12 mouse cellular contexts compared by ENCODE assay signal in the genomic region with DNA sequence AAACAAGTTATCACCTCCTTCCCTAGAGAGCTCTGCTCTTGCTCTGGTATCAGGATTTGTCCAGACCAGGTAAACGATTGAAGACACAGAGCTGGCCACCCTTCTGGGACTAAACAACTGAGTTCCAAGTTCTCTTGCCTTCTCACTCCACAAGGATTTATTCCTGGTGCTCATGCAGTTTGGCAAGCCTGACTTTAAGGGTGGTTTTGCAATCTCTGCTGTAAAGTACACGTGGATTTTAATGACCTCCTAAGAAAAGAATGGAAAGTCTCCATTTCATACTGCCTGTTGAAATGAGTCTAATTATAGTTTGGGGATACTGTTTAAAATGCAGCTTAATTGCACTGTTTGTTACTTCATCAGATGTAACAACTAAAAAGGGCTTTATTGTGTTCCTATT. TPM values are rescaled to one million over a fixed set of nuclear protein-coding genes. Genes with fewer than 3 reads are reported as not detected.
DNase-seq lines count a peak whose midpoint lies in the region; ATAC-seq and TF ChIP-seq lines count a peak whose summit lies in the region.
"Had no signal": no experiment of that assay in that cellular context is flagged by ENCODE, and none has a peak within 500 bp of the region (broad histone marks: within the 10 kb centered on the region; RNA-seq: fewer than 3 reads in every experiment).

No protein-coding gene starts in this region.

- peak overlapping the region; percentile 78; the same call in 1 of the 2 replicates for H3K4me2 ChIP-seq in forebrain, postnatal 0 days (ENCODE audit: low read depth)
- H3K4me2 ChIP-seq in liver, embryonic 15.5 days = peak overlapping the region; percentile 94

- DNase-seq in heart, embryonic 10.5 days (ENCODE audit: low spot score) = no peak
- no peak for DNase-seq in heart, postnatal 4 days
- DNase-seq in 3T3-L1 (ENCODE audit: low read depth, low spot score) = peak; percentile 42
- no peak for DNase-seq in forebrain, postnatal 0 days
- no peak for DNase-seq in cerebellum, postnatal 36 days
- no peak for DNase-seq in right cerebral cortex, postnatal 14 days
- DNase-seq in retina, embryonic 14.5 days (ENCODE audit: low spot score) = no peak
- DNase-seq: cerebellum, postnatal 14 days; heart, adult 11 months; thymus, postnatal 25 days had no signal

- H3K9ac ChIP-seq in forebrain, postnatal 0 days = no peak overlapping the region
- H3K9ac ChIP-seq in liver, embryonic 15.5 days = no peak overlapping the region

- WGBS in heart, embryonic 10.5 days = 27% methylated on average over 2 of the region's 2 CpGs
- WGBS in forebrain, postnatal 0 days = 23% methylated on average over 2 of the region's 2 CpGs
- 22% methylated on average over 2 of the region's 2 CpGs for WGBS in liver, embryonic 15.5 days (ENCODE audit: insufficient replicate concordance)

- no peak overlapping the region for H3K27ac ChIP-seq in heart, embryonic 10.5 days
- H3K27ac ChIP-seq in forebrain, postnatal 0 days (ENCODE audit: low read depth, low read length) = no peak overlapping the region
- no peak overlapping the region for H3K27ac ChIP-seq in liver, embryonic 15.5 days (replicated peaks)

- H3K27me3 ChIP-seq in heart, embryonic 10.5 days (ENCODE audit: insufficient read depth, poor library complexity, severe bottlenecking) = peaks cover 21% of the 10 kb centered on the region
- H3K27me3 ChIP-seq in forebrain, postnatal 0 days (ENCODE audit: insufficient read depth, low read length) = no peaks in the 10 kb centered on the region; the same call in 1 of the 2 replicates
- H3K27me3 ChIP-seq in liver, embryonic 15.5 days = peaks cover 34% of the 10 kb centered on the region

- no peaks in the 10 kb centered on the region for H3K9me3 ChIP-seq in heart, embryonic 10.5 days
- H3K9me3 ChIP-seq in forebrain, postnatal 0 days (ENCODE audit: low read length) = no peaks in the 10 kb centered on the region
- H3K9me3 ChIP-seq in liver, embryonic 15.5 days (replicated peaks) = no peaks in the 10 kb centered on the region
- H3K9me3 ChIP-seq: limb, embryonic 15.5 days had no signal

- ATAC-seq in forebrain, postnatal 0 days = no peak
- no peak for ATAC-seq in liver, embryonic 15.5 days (ENCODE audit: insufficient read depth)

- TF ChIP-seq CTCF in forebrain, postnatal 0 days (IDR thresholded peaks at IDR 0.05; ENCODE audit: low read depth) = no peak

- peak overlapping the region; percentile 83 for H3K4me3 ChIP-seq in heart, embryonic 10.5 days
- H3K4me3 ChIP-seq in forebrain, postnatal 0 days (ENCODE audit: low read depth, low read length) = no peak overlapping the region
- H3K4me3 ChIP-seq in liver, embryonic 15.5 days (replicated peaks) = peak overlapping the region; percentile 87; the same call in 1 of the 2 replicates

- peaks cover 22% of the 10 kb centered on the region for H3K36me3 ChIP-seq in heart, embryonic 10.5 days
- peaks cover 19% of the 10 kb centered on the region for H3K36me3 ChIP-seq in forebrain, postnatal 0 days (ENCODE audit: insufficient read depth)
- H3K36me3 ChIP-seq in liver, embryonic 15.5 days (replicated peaks) = peaks cover 22% of the 10 kb centered on the region

- peaks cover 24% of the 10 kb centered on the region for H3K4me1 ChIP-seq in heart, embryonic 10.5 days
- peaks cover 14% of the 10 kb centered on the region; the same call in 1 of the 2 replicates for H3K4me1 ChIP-seq in forebrain, postnatal 0 days (ENCODE audit: insufficient read depth)
- peaks cover 28% of the 10 kb centered on the region for H3K4me1 ChIP-seq in liver, embryonic 15.5 days (replicated peaks)

RNA-seq across cellular contexts. Expression of a gene that starts 1.1 kb away (rescaled TPM):
- polyA plus RNA-seq in heart, embryonic 10.5 days (2016; fragmentation: Nextera tagmentation; extraction: Ambion mirVana) = 366 and 405 TPM in 2 replicates
- total RNA-seq in heart, postnatal 4 days (2021) = 100 to 1,000 TPM; 141 to 154 TPM
- 186 and 192 TPM in 2 replicates for total RNA-seq in forebrain, postnatal 0 days (2014; rRNA removed)
- 266 and 286 TPM in 2 replicates for polyA plus RNA-seq in forebrain, postnatal 0 days (2015; fragmentation: Nextera tagmentation; extraction: Ambion mirVana)
- polyA plus RNA-seq in liver, embryonic 15.5 days (2015; fragmentation: Nextera tagmentation; extraction: Ambion mirVana) = 165 and 170 TPM in 2 replicates

RNA-seq across cellular contexts. Expression of a gene that starts 6.6 kb away (rescaled TPM):
- polyA plus RNA-seq in heart, embryonic 10.5 days (2016; fragmentation: Nextera tagmentation; extraction: Ambion mirVana) = 0.24 and 0.48 TPM in 2 replicates
- total RNA-seq in heart, postnatal 4 days (2021) = under 1 TPM; 0.16 to 0.21 TPM
- 0.85 and 1.6 TPM in 2 replicates for total RNA-seq in forebrain, postnatal 0 days (2014; rRNA removed)
- polyA plus RNA-seq in forebrain, postnatal 0 days (2015; fragmentation: Nextera tagmentation; extraction: Ambion mirVana) = 0.28 and 0.34 TPM in 2 replicates
- 0.21 and 0.35 TPM in 2 replicates for polyA plus RNA-seq in liver, embryonic 15.5 days (2015; fragmentation: Nextera tagmentation; extraction: Ambion mirVana)

RNA-seq across cellular contexts. Expression of a gene that starts 33.3 kb away (rescaled TPM):
- polyA plus RNA-seq in heart, embryonic 10.5 days (2016; fragmentation: Nextera tagmentation; extraction: Ambion mirVana) = 57.3 and 97.3 TPM in 2 replicates
- 10 to 100 TPM; 52.1 to 53.2 TPM for total RNA-seq in heart, postnatal 4 days (2021)
- 97.3 and 135 TPM in 2 replicates for total RNA-seq in forebrain, postnatal 0 days (2014; rRNA removed)
- polyA plus RNA-seq in forebrain, postnatal 0 days (2015; fragmentation: Nextera tagmentation; extraction: Ambion mirVana) = 79.8 and 109 TPM in 2 replicates
- polyA plus RNA-seq in liver, embryonic 15.5 days (2015; fragmentation: Nextera tagmentation; extraction: Ambion mirVana) = 21.4 and 26.4 TPM in 2 replicates

RNA-seq across cellular contexts. Expression of a gene that starts 54.4 kb away (rescaled TPM):
- polyA plus RNA-seq in heart, embryonic 10.5 days (2016; fragmentation: Nextera tagmentation; extraction: Ambion mirVana) = 7.1 and 7.9 TPM in 2 replicates
- total RNA-seq in heart, postnatal 4 days (2021) = 1 to 10 TPM; 7.0 to 7.7 TPM
- total RNA-seq in forebrain, postnatal 0 days (2014; rRNA removed) = 4.7 and 8.8 TPM in 2 replicates
- polyA plus RNA-seq in forebrain, postnatal 0 days (2015; fragmentation: Nextera tagmentation; extraction: Ambion mirVana) = 2.4 and 5.0 TPM in 2 replicates
- 1.9 and 2.3 TPM in 2 replicates for polyA plus RNA-seq in liver, embryonic 15.5 days (2015; fragmentation: Nextera tagmentation; extraction: Ambion mirVana)

RNA-seq across cellular contexts. Expression of a gene that starts 54.4 kb away (rescaled TPM):
- polyA plus RNA-seq in heart, embryonic 10.5 days (2016; fragmentation: Nextera tagmentation; extraction: Ambion mirVana) = 10.8 and 11.2 TPM in 2 replicates
- total RNA-seq in heart, postnatal 4 days (2021) = 1 to 10 TPM; 3.0 to 3.9 TPM
- total RNA-seq in forebrain, postnatal 0 days (2014; rRNA removed) = 3.8 and 4.8 TPM in 2 replicates
- polyA plus RNA-seq in forebrain, postnatal 0 days (2015; fragmentation: Nextera tagmentation; extraction: Ambion mirVana) = 2.2 and 3.6 TPM in 2 replicates
- 1.6 and 2.6 TPM in 2 replicates for polyA plus RNA-seq in liver, embryonic 15.5 days (2015; fragmentation: Nextera tagmentation; extraction: Ambion mirVana)
